Mouse (Mus musculus): ENCODE data around the gene Pih1d2.

DNA sequence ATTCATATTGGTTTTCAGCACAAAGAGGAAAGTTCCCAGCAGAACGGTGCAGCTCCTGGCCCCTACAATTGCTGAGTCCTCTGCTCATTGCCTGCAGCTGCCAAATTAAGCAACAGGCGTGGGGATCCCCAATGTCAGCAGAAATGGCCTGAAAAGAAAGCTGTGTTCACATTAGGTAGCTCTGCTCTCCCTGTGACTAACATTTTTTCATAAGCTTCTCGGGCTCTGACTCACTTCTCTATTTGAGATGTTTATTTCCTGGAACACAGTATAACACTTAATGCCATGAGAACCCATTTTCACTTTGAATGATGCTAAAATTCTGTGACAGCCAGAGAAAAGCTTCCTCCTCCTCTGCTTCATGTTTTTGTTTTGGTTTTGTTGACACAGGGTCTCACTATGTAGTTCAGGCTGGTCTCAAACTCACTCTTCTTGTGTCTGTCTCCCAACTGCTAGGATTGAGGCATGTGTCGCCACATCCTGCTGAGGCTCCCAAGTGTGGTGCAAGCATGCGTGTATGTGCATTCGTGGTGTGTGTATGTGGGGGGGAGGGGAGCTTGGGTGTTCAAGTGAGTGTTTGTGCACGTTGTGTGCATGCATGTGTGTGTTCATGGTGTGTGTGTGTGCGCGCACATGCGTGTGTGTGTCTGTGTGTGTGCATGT, 26.1 kb upstream of the Pih1d2 start:
- TF ChIP-seq POLR2A (IDR thresholded peaks at IDR 0.05; ENCODE audit: insufficient read depth, low read depth, low read length) (no peak), CTCF (IDR thresholded peaks at IDR 0.05; ENCODE audit: insufficient read depth, low read depth, low read length) (no peak)

Data from olfactory bulb, adult 2 months (tissue).